Mouse (Mus musculus) liver, embryonic 12.5 days (tissue): ENCODE measurements around the gene Ppm1h. TPM values are rescaled to one million over a fixed set of nuclear protein-coding genes. Genes with fewer than 3 reads are reported as not detected.

Experiments
- ATAC-seq: fragments of 200-750 bp; cut with Nextera tagmentation; 2 replicates; pipeline ENCODE4 v1.8.0; 2017; ENCODE audit warnings: moderate number of reproducible peaks, mild to moderate bottlenecking, moderate library complexity
- H3K27ac ChIP-seq: fragments of 300-500 bp; sonication (generic); 2 replicates; pipeline ENCODE4 v1.5.1; 2016; ENCODE audit warnings: mild to moderate bottlenecking
- H3K27me3 ChIP-seq: fragments of 300-500 bp; sonication (generic); replicated peaks from 2 replicates; pipeline ENCODE4 v1.6.1; 2016; ENCODE audit warnings: mild to moderate bottlenecking, moderate library complexity
- H3K36me3 ChIP-seq: fragments of 300-500 bp; sonication (generic); 2 replicates; pipeline ENCODE4 v1.6.1; 2016; ENCODE audit warnings: mild to moderate bottlenecking, moderate library complexity
- H3K4me1 ChIP-seq: fragments of 300-500 bp; sonication (generic); 2 replicates; pipeline ENCODE4 v1.6.1; 2016
- H3K4me2 ChIP-seq: fragments of 300-500 bp; sonication (generic); 2 replicates; pipeline ENCODE4 v1.6.1; 2016; ENCODE audit warnings: mild to moderate bottlenecking, moderate library complexity
- H3K4me3 ChIP-seq: fragments of 300-500 bp; sonication (generic); 2 replicates; pipeline ENCODE4 v1.5.1; 2016; ENCODE audit warnings: mild to moderate bottlenecking, moderate library complexity
- H3K9ac ChIP-seq: fragments of 300-500 bp; sonication (generic); 2 replicates; pipeline ENCODE4 v1.6.1; 2016; ENCODE audit warnings: mild to moderate bottlenecking, moderate library complexity
- H3K9me3 ChIP-seq: fragments of 300-500 bp; sonication (generic); replicated peaks from 2 replicates; pipeline ENCODE4 v1.6.1; 2016; ENCODE audit warnings: mild to moderate bottlenecking, moderate library complexity
- WGBS: fragments of 180-500 bp; shearing (Covaris S2); methylation state at CpG from one replicate; pipeline ENCODE4 v1.1.7; 2016; ENCODE audit not compliant: insufficient replicate concordance; 5-methylcytosine and 5-hydroxymethylcytosine counted together
- polyA plus RNA-seq: library from polyadenylated mRNA; unstranded; fragments of >200 nt; fragmentation: Nextera tagmentation; extraction: Ambion mirVana; gene quantifications from 2 replicates; pipeline ENCODE4 v1.2.1, GENCODE M21; 2016

Gene Ppm1h
- polyA plus RNA-seq, 1 experiment from 2014 or later: 1.6 TPM

DNA sequence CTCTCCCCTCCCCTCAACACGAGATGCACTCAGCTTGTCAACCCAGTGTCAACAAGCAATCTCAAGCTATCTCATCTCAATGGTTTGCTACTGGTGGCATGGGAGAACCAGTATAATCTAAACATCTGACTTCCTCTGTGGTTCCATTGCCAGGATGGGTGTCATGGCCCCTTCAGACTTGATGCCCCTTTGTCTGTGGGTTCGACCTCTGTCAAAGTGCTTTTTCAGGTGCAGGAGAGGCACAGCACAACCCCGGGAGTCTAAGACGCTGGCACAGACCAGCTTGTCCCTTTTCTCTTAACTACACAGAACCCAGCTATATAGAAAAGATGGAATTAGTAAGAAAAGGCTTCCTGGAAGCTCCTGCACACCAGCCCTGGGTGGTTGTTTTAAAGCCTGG lies 56.0 kb downstream of the Ppm1h start:
- ATAC-seq: no peak
- Histone ChIP-seq H3K27me3 (no peaks in the 10 kb centered on the region), H3K4me1 (no peaks in the 10 kb centered on the region), H3K9ac (no peak overlapping the region), H3K36me3 (no peaks in the 10 kb centered on the region), H3K4me3 (no peak overlapping the region), H3K27ac (no peak overlapping the region), H3K9me3 (no peaks in the 10 kb centered on the region), H3K4me2 (no peak overlapping the region)
- WGBS: 69% methylated on average over 4 of the region's 4 CpGs

DNA sequence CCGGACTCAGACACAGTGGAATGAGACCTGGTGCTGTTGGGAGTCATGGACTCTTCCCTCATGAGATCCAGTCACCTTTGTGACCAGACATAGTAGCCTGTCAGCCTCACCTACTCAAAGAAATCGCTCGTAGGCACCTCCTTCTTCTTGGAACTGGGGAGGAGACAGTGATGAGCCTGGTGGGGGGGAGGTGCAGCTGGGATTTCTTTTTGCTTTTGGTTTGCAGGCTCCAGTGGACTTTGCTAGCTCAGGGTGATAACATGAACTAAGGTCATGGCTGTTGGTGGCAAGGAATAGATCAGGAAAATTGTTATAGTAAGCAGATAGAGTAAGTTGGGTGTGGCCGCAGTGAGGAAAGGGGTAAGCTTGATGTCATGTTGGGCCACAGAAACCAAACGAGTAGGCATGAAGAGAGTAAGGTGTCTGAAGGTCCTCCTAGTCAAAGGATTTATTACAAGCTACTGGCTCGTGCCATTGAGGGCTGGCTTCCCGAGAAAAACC lies 56.8 kb downstream of the Ppm1h start:
- WGBS: 71% methylated on average over 7 of the region's 7 CpGs
- Histone ChIP-seq H3K36me3 (no peaks in the 10 kb centered on the region), H3K27ac (no peak overlapping the region), H3K4me1 (no peaks in the 10 kb centered on the region), H3K4me3 (no peak overlapping the region), H3K27me3 (no peaks in the 10 kb centered on the region), H3K9ac (no peak overlapping the region), H3K4me2 (no peak overlapping the region), H3K9me3 (no peaks in the 10 kb centered on the region)
- ATAC-seq: no peak

DNA sequence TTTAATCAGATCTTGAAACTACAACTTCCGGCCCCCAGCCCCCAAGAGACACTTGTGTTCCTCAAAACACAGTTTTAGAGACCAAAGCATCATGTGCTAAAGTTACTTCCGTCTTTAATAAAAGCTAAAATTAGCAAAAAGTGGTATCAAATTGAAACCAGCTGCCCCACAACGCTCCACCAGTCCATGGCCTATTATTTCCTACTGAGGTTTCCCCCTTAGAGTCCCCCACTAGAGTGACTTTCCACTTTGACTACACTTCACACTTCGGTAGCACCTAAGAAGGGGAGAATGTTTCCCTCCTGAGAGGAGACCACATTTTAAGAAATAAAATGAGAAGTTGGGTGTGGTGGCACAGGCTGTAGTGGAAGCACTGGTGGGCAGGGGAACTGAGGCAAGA lies 58.3 kb downstream of the Ppm1h start:
- 60% methylated on average over 4 of the region's 4 CpGs for WGBS
- no peak overlapping the region for H3K4me2 ChIP-seq
- H3K27ac ChIP-seq: no peak overlapping the region
- H3K4me3 ChIP-seq: no peak overlapping the region
- no peak overlapping the region for H3K9ac ChIP-seq
- ATAC-seq: no peak
- no peaks in the 10 kb centered on the region for H3K36me3 ChIP-seq
- no peaks in the 10 kb centered on the region for H3K4me1 ChIP-seq
- H3K9me3 ChIP-seq: no peaks in the 10 kb centered on the region
- no peaks in the 10 kb centered on the region for H3K27me3 ChIP-seq

DNA sequence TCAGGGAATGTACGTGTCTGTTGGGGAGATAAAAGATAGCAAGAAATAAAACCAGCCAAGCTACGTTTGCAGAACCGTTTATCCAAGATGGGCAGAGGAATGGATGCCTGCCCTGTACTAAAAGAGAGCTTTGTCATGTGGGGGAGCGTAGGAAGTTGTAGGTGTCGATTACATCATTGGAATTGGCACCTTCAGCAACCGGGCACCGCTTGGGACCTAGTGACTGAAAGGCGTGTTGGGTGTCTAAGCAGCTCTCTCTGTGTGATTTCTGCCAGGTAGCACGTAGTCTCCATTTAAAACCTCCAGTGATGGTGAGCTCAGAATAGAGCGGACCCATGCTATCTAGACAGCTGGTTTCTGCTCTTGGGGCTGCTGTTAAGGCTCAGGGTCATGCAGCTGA lies 60.0 kb downstream of the Ppm1h start:
- 66% methylated on average over 10 of the region's 10 CpGs for WGBS
- Histone ChIP-seq H3K4me3 (no peak overlapping the region), H3K9ac (no peak overlapping the region), H3K27ac (no peak overlapping the region), H3K9me3 (no peaks in the 10 kb centered on the region), H3K27me3 (no peaks in the 10 kb centered on the region), H3K4me1 (no peaks in the 10 kb centered on the region), H3K4me2 (no peak overlapping the region), H3K36me3 (no peaks in the 10 kb centered on the region)
- no peak for ATAC-seq

DNA sequence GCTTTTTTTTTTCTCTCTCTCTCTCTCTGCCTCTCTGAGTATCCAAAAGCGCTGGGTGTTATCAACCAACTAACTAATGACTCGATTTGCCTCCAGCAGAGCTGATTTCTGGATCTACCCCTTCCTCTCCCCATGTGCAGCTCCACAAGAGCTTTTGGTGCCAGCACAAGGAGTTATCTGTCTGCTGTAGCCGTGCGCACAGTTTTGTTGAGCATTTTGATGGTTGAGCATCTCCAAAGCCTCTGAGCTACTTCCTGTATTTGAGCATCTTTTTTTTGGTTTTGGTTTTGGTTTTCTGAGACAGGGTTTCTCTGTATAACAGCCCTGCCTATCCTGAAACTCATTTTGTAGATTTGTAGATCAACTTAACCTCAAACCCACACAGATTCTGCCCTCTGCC lies 60.5 kb downstream of the Ppm1h start:
- Histone ChIP-seq H3K9ac (no peak overlapping the region), H3K9me3 (no peaks in the 10 kb centered on the region), H3K4me2 (no peak overlapping the region), H3K27ac (no peak overlapping the region), H3K4me3 (no peak overlapping the region), H3K27me3 (no peaks in the 10 kb centered on the region), H3K36me3 (no peaks in the 10 kb centered on the region), H3K4me1 (no peaks in the 10 kb centered on the region)
- 63% methylated on average over 4 of the region's 4 CpGs for WGBS
- ATAC-seq: no peak

DNA sequence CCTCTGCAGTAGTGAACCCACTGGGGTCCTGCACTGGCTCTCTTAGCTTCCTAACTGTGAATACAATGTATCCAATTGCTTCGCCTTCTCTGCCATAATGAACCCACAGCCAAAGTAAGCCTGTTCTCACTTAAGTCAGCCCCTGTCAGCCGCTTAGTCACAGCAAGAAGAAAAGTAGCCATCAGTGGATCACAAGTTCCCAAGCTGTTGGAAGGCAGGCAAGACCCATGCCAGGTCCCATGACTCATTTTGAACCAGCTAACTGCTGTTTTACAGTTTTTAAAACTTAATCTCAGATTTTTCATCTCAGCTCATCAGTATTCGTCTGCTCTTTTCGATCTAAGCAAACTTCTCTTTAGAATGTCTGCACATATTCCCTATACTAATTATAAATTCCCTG lies 61.6 kb downstream of the Ppm1h start:
- Histone ChIP-seq H3K27ac (no peak overlapping the region), H3K4me3 (no peak overlapping the region), H3K36me3 (no peaks in the 10 kb centered on the region), H3K4me2 (no peak overlapping the region), H3K9me3 (no peaks in the 10 kb centered on the region), H3K9ac (no peak overlapping the region), H3K27me3 (no peaks in the 10 kb centered on the region), H3K4me1 (no peaks in the 10 kb centered on the region)
- no peak for ATAC-seq
- 67% methylated on average over 4 of the region's 4 CpGs for WGBS

DNA sequence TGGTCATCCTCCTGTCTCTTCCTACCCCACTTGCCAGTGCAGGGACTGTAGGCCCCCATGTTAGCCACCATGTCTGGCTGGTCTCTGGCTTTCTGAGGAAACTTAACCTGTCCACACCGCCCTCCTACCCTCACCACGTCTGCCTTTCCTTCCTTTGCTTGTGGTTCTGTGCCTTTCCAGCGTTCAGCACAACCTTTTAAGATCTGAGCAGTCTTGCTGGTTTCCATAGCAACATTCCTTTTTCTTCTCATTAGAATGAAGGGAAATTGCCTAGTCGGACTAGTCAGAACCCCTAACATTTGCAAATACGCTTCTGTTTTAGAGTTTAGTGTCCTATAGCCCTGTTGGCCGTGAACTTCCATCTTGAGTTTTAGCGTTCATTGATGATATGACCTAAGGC lies 62.6 kb downstream of the Ppm1h start:
- Histone ChIP-seq H3K9ac (no peak overlapping the region), H3K4me1 (no peaks in the 10 kb centered on the region), H3K27ac (no peak overlapping the region), H3K27me3 (no peaks in the 10 kb centered on the region), H3K9me3 (no peaks in the 10 kb centered on the region), H3K4me3 (no peak overlapping the region), H3K36me3 (no peaks in the 10 kb centered on the region), H3K4me2 (no peak overlapping the region)
- ATAC-seq: no peak
- WGBS: 63% methylated on average over 7 of the region's 7 CpGs

DNA sequence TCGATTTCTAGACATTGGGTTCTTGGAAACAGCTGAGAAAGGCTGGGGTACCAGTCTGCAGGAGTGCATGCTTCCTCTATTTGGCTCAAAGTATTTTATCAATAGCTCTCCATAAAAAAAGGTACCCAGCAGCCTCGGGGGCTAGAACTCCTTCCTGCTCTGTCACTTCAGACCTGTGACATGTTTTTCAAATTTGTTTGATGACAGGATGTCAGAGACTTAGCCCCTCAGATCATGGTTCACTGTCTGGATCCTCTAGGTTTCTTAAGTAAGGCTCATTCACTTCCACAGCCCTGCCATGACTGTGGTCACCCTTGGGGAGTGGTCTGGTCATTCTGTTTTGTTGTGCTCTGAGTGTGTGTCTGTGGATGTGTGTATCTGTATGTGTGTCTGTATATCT lies 63.6 kb downstream of the Ppm1h start:
- 44% methylated on average over 2 of the region's 2 CpGs for WGBS
- no peak overlapping the region for H3K27ac ChIP-seq
- no peaks in the 10 kb centered on the region for H3K4me1 ChIP-seq
- ATAC-seq: no peak
- H3K9ac ChIP-seq: no peak overlapping the region
- no peak overlapping the region for H3K4me2 ChIP-seq
- H3K36me3 ChIP-seq: no peaks in the 10 kb centered on the region
- H3K4me3 ChIP-seq: no peak overlapping the region
- no peaks in the 10 kb centered on the region for H3K27me3 ChIP-seq
- H3K9me3 ChIP-seq: no peaks in the 10 kb centered on the region

DNA sequence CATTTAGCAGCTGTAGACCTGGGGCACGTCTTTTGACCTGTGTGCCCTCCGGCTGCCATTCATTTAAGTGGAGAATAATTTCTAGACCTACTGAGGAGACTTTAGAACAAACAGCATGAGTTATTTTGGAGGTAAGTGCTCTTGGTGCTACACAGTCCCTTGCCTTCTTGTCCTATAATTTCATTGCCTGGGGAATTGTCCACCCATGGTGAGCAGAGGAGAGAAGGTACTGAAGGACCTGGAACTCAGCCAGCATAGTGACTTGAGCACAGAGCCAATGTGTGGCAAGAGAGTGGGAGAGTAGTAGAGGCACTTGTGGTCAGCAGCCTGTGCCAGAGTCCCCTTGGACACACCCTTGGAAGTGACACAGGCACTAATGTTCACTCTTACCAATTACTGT lies 64.8 kb downstream of the Ppm1h start:
- no peak overlapping the region for H3K4me2 ChIP-seq
- ATAC-seq: no peak
- 71% methylated on average over 2 of the region's 2 CpGs for WGBS
- no peaks in the 10 kb centered on the region for H3K4me1 ChIP-seq
- H3K9ac ChIP-seq: no peak overlapping the region
- no peak overlapping the region for H3K4me3 ChIP-seq
- no peaks in the 10 kb centered on the region for H3K36me3 ChIP-seq
- no peak overlapping the region for H3K27ac ChIP-seq
- H3K27me3 ChIP-seq: no peaks in the 10 kb centered on the region
- H3K9me3 ChIP-seq: no peaks in the 10 kb centered on the region

DNA sequence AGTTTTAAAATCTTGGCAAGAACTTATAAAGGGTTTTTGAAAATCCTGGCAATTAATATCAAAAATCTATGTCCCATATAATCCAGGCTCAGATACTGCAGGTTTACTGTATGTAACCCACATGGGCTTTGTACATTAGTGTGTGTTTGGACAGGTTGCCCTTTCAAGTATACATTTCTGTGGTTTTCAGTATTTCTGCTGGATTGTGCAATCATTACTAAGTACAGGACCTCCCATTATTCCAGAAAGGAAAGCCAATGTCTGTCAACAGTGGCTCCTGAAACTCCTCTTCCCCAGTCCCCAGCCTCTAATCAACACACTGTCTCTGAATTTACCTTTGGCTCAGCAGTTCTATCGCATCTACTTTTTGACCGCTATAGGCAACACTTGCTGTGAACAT lies 66.4 kb downstream of the Ppm1h start:
- Histone ChIP-seq H3K36me3 (no peaks in the 10 kb centered on the region), H3K9me3 (no peaks in the 10 kb centered on the region), H3K4me3 (no peak overlapping the region), H3K4me2 (no peak overlapping the region), H3K4me1 (no peaks in the 10 kb centered on the region), H3K9ac (no peak overlapping the region), H3K27me3 (no peaks in the 10 kb centered on the region), H3K27ac (no peak overlapping the region)
- 87% methylated on average over 2 of the region's 2 CpGs for WGBS
- no peak for ATAC-seq

DNA sequence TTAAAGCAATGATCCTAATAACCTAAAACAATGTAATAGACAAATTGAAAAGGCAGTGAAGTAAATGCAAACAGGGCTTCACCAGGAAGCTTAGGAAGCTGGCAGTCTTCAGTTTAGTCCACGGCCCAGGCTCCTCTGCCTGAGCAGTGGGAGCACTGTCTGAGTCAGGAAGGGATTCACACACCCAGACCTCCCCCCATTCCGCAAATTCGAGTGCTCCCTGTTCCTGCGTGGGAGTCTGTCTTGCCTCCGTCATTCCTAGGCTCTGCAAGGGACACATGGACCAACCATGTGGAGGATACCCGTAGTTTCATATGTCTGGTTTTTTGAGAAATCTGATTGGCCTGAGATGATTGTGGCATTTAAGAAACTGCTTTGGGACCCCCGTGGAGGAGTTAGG lies 67.6 kb downstream of the Ppm1h start:
- Histone ChIP-seq H3K27ac (no peak overlapping the region), H3K36me3 (no peaks in the 10 kb centered on the region), H3K4me2 (no peak overlapping the region), H3K4me3 (no peak overlapping the region), H3K27me3 (no peaks in the 10 kb centered on the region), H3K9ac (no peak overlapping the region), H3K9me3 (no peaks in the 10 kb centered on the region), H3K4me1 (no peaks in the 10 kb centered on the region)
- no peak for ATAC-seq
- 61% methylated on average over 7 of the region's 7 CpGs for WGBS

DNA sequence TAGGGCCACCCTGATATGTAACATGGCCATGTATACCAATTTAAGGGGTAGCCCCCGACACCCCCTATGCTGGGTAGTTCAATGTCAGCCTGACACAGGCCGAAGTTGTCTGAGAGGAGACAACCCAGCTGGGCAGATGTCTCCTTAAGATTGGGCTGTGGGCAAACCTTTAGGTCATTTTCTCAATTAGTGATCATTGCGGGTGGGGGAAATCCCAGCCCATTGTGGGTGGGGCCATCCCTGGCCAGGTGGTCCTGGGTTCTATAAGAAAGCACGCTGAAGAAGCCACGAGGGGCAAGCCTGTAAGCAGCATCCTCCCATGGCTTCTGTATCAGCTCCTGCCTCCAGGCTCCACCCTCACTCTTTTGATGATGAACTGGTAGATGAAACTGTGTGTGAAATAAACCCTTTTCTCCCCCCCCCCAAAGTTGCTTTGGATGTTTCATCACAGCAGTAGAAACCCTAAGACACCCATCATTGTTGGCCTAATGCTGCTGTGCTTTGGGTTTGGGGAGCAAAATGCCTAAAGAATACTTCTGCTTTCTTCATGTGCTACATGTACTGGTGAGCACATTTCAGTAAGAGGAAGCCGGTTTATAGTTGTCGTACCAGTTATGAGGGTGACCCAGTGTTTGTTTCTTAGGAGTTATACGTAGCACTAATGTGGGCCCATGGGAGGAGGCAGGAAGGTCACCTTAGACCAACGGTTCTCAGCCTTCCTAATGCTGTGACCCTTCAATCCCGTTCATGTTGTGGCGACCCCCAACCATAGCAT lies 68.8 kb downstream of the Ppm1h start:
- no peaks in the 10 kb centered on the region for H3K36me3 ChIP-seq
- no peak overlapping the region for H3K4me2 ChIP-seq
- ATAC-seq: no peak
- H3K9ac ChIP-seq: no peak overlapping the region
- H3K27me3 ChIP-seq: no peaks in the 10 kb centered on the region
- no peak overlapping the region for H3K27ac ChIP-seq
- H3K4me1 ChIP-seq: no peaks in the 10 kb centered on the region
- H3K4me3 ChIP-seq: no peak overlapping the region
- WGBS: 71% methylated on average over 11 of the region's 11 CpGs
- no peaks in the 10 kb centered on the region for H3K9me3 ChIP-seq

DNA sequence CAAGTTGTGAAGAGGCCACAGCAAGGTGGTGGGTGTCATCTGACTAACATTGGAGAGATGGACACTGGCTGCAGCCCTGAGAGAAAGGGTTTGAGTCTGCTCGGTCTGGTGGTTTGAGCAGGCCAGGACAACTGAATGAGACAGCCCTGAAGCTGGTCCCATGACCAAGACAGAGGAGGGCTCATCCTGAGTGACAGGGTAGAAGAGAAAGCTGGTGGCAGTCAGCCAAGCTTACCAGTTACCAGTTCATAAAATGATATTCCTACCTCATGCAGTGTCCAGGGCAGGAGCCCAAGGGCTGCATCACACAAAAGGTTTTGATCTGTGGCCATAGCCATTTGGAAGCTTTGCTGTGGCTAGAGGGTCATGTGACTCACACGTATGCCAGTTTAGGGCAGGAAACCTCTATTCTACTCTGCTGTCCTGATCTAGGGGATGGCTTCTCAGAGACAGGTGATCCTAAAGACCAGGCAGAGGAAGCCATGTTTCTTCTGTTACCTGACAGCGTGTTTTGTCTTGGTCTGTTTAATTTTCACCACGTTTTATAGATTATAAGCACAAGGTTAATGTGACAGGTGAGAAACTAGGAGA lies 69.9 kb downstream of the Ppm1h start:
- ATAC-seq: no peak
- H3K27ac ChIP-seq: no peak overlapping the region
- no peak overlapping the region for H3K4me2 ChIP-seq
- H3K36me3 ChIP-seq: no peaks in the 10 kb centered on the region
- WGBS: 59% methylated on average over 4 of the region's 4 CpGs
- no peaks in the 10 kb centered on the region for H3K9me3 ChIP-seq
- no peaks in the 10 kb centered on the region for H3K27me3 ChIP-seq
- no peaks in the 10 kb centered on the region for H3K4me1 ChIP-seq
- H3K9ac ChIP-seq: no peak overlapping the region
- no peak overlapping the region for H3K4me3 ChIP-seq
